Mouse (Mus musculus): Measurements from ENCODE around the gene Tle6. TPM values are rescaled to one million over a fixed set of nuclear protein-coding genes. Genes with fewer than 3 reads are reported as not detected.
"Not testable (repeated sequence)": the region's sequence is repeated elsewhere in the genome, so short reads cannot be mapped to it uniquely, and the experiment has no call there.

Gene Tle6
- polyA plus RNA-seq, 1 experiment from 2014 or later = 4.9 TPM

GRCm38 (mm10) chr10:81640825-81641224 is 40.0 kb upstream of the Tle6 start:
- H3K4me3 ChIP-seq; H3K27me3 ChIP-seq; H3K9me3 ChIP-seq; H3K36me3 ChIP-seq; H3K4me2 ChIP-seq; H3K9ac ChIP-seq; H3K27ac ChIP-seq (replicated peaks); ATAC-seq (ENCODE audit: low read depth): not testable (repeated sequence)
- peaks cover 33% of the 10 kb centered on the region for H3K4me1 ChIP-seq (replicated peaks)
- WGBS = 41% methylated on average over 4 of the region's 4 CpGs

- Histone ChIP-seq H3K9ac (0 out of 2 replicates have a peak overlapping the region, but pooled peaks have one; percentile 12), H3K36me3 (no peaks in the 10 kb centered on the region), H3K27me3 (no peaks in the 10 kb centered on the region; the same call in 1 of the 2 replicates), H3K9me3 (no peaks in the 10 kb centered on the region), H3K4me3 (no peak overlapping the region), H3K4me2 (no peak overlapping the region), H3K4me1 (replicated peaks) (peaks cover 34% of the 10 kb centered on the region), H3K27ac (replicated peaks) (no peak overlapping the region)
- WGBS = 71% methylated on average over 6 of the region's 6 CpGs
- no peak for ATAC-seq (ENCODE audit: low read depth)
Observed at GRCm38 (mm10) chr10:81638101-81638500, 37.2 kb upstream of the Tle6 start.

- H3K27ac ChIP-seq (replicated peaks) = no peak overlapping the region
- H3K9me3 ChIP-seq = no peaks in the 10 kb centered on the region
- 16% methylated on average over 8 of the region's 8 CpGs for WGBS
- H3K4me1 ChIP-seq (replicated peaks) = peaks cover 19% of the 10 kb centered on the region
- no peak overlapping the region for H3K4me3 ChIP-seq
- H3K36me3 ChIP-seq = no peaks in the 10 kb centered on the region
- H3K4me2 ChIP-seq = no peak overlapping the region
- peaks cover 9% of the 10 kb centered on the region; the same call in 1 of the 2 replicates for H3K27me3 ChIP-seq
- no peak for ATAC-seq (ENCODE audit: low read depth)
- H3K9ac ChIP-seq = no peak overlapping the region
Observed at GRCm38 (mm10) chr10:81636338-81636737, 35.5 kb upstream of the Tle6 start.

- Histone ChIP-seq H3K27me3 (peaks cover 11% of the 10 kb centered on the region; the same call in 1 of the 2 replicates), H3K4me3 (peak overlapping the region; percentile 39), H3K36me3 (no peaks in the 10 kb centered on the region), H3K9me3 (no peaks in the 10 kb centered on the region), H3K4me2 (peak overlapping the region; percentile 63), H3K27ac (replicated peaks) (peak overlapping the region; percentile 56), H3K9ac (peak overlapping the region; percentile 62), H3K4me1 (replicated peaks) (peaks cover 17% of the 10 kb centered on the region)
- WGBS = 2% methylated on average over 37 of the region's 37 CpGs
- peak; percentile 83 for ATAC-seq (ENCODE audit: low read depth)
Observed at GRCm38 (mm10) chr10:81633253-81634099, 32.6 kb upstream of the Tle6 start.

GRCm38 (mm10) chr10:81628390-81628789 is 27.5 kb upstream of the Tle6 start, which contains the start of gene Ankrd24:
Gene Ankrd24, plus strand, starts transcription at chr10:81628540.
- Histone ChIP-seq H3K4me1 (replicated peaks) (peaks cover 34% of the 10 kb centered on the region), H3K27ac (replicated peaks) (peak within 1 kb of the TSS; percentile 91), H3K4me3 (peak within 1 kb of the TSS; percentile 80), H3K9me3 (no peaks in the 10 kb centered on the region), H3K4me2 (peak within 1 kb of the TSS; percentile 89), H3K9ac (peak within 1 kb of the TSS; percentile 91), H3K27me3 (peaks cover 11% of the 10 kb centered on the region; the same call in 1 of the 2 replicates), H3K36me3 (peaks cover 26% of the 10 kb centered on the region)
- 0 out of 2 replicates have a peak, but pooled peaks have one; percentile 1 for ATAC-seq (ENCODE audit: low read depth)
- 83% methylated on average over 16 of the region's 16 CpGs for WGBS

DNA sequence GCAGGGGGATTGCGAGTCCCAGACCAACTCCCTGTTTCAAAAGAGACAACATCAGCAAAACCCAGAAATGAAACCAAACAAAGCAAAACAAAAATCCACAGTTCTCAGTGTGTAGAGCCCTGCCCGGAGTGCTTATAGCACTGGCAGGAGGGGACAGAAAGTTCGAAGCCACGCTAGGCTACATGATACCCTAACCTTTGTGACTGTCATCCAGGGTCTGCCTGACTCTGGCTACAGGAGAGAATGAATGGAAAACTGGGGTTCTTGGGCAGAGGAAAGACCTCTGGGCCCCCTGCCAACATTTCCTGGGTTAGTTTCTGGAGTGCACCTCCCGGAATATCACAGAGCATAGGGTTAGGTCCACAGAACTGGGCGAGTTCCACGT is 27.0 kb upstream of the Tle6 start:
- H3K27me3 ChIP-seq = peaks cover 11% of the 10 kb centered on the region; the same call in 1 of the 2 replicates
- no peaks in the 10 kb centered on the region for H3K9me3 ChIP-seq
- peak overlapping the region; percentile 91 for H3K9ac ChIP-seq
- H3K4me2 ChIP-seq = peak overlapping the region; percentile 89
- H3K4me3 ChIP-seq = peak overlapping the region; percentile 80
- H3K27ac ChIP-seq (replicated peaks) = peak overlapping the region; percentile 91
- peaks cover 29% of the 10 kb centered on the region for H3K4me1 ChIP-seq (replicated peaks)
- peak; percentile 37 for ATAC-seq (ENCODE audit: low read depth)
- 69% methylated on average over 7 of the region's 7 CpGs for WGBS
- H3K36me3 ChIP-seq = peaks cover 31% of the 10 kb centered on the region

DNA sequence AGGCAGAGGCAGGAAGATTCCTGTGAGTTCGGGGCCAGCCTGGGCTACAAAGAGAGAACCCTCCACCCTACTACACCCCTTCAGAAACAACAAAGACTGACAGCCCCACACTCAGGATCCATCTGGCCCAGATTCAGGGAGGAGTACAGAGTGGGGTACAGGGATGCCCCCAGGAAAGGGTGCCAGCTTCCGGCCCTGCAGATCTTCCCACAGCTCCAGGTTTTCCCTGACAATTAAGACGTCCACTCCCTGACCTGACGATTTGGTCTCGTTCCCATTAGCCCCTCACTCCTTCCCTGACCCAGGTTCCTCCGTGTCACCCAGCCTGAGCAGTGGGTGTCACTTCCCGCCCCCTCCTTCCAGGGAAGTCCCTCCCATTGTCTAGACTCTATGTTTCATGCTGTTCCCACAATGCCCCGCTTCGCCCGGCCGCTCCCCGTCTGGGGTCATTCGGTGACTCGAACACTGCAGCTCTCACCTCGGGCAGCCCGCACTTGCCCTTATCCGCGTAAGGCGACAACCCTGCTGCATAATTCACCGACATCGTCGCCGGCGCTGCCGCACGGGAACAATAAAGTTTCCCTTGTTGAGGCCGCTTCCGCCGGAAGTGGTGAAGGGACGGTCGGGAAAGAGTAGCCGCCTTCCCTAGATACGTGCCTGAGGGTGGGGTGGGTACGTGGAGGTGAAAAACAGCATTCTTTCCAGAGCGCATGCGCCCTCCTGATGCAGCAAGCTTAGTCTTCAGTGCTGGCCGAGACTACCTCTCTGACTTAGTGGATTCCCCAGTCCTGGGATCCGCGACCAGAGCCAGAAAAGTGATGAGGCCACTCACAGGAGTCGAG is 26.3 kb upstream of the Tle6 start, which contains the start of gene Sirt6:
Sirt6 (minus strand) TSS at position 804 of the 842 bp plus-strand sequence.
- H3K4me3 ChIP-seq = peak within 1 kb of the TSS; percentile 80

DNA sequence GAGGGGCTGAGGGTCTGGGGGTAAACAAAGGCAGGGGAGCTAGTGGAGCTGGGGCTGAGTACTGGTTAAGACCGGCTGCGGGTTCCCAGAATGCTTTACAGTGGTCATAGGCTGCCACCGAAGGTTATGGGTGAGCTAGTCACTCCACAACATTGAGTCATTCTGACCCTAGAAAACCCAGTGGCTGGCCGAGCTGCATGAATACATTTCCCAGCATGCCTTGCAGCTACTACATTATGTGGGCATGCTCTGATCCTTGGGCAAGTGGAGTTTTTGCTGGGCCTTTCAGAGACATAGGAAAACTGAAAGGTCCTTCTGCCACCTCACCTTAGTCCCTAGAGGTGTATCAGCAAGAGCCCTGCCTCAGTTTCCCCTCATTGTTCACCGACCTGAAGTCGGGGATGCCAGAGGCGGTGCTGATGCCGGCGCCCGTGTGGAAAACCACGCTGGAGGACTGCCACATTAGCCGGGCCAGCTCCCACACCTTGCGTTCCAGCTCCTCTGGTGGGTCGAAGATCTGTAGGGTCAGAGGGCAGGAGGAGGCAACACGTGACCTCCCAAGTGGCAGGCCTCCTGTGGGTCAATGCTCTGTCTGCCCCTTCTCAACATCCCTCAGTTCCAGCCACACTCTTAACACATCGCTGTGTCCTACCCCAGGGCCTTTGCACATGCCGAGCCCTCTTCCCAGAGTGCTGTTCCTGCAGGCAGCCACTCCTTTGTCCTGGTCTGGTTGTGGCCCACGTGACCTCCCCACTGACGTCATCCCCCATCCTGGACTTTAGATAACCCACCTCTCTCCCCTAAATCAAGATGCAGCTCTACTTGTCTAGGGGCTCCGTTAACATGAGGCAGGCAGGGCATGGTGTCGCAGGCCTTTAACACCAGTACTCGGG is 25.5 kb upstream of the Tle6 start:
- peak overlapping the region; percentile 91 for H3K27ac ChIP-seq (replicated peaks)
- no peaks in the 10 kb centered on the region for H3K9me3 ChIP-seq
- WGBS = 90% methylated on average over 22 of the region's 22 CpGs
- ATAC-seq (ENCODE audit: low read depth) = peak; percentile 21; the same call in 1 of the 2 replicates
- 0 out of 2 replicates have a peak, but pooled peaks cover 2% of the 10 kb centered on the region for H3K27me3 ChIP-seq
- peaks cover 44% of the 10 kb centered on the region for H3K36me3 ChIP-seq
- peak overlapping the region; percentile 89 for H3K4me2 ChIP-seq
- H3K9ac ChIP-seq = peak overlapping the region; percentile 91
- peaks cover 29% of the 10 kb centered on the region for H3K4me1 ChIP-seq (replicated peaks)
- H3K4me3 ChIP-seq = peak overlapping the region; percentile 80

More for the DNA sequence above, 26.3 kb upstream of the Tle6 start, which contains the start of gene Sirt6:
- H3K27ac ChIP-seq (replicated peaks) = peak within 1 kb of the TSS; percentile 91
- H3K4me2 ChIP-seq = peak within 1 kb of the TSS; percentile 89
- H3K9me3 ChIP-seq = no peaks in the 10 kb centered on the region
- peaks cover 4% of the 10 kb centered on the region; the same call in 1 of the 2 replicates for H3K27me3 ChIP-seq
- WGBS = 6% methylated on average over 40 of the region's 40 CpGs
- peaks cover 37% of the 10 kb centered on the region for H3K36me3 ChIP-seq
- peaks cover 29% of the 10 kb centered on the region for H3K4me1 ChIP-seq (replicated peaks)
- H3K9ac ChIP-seq = peak within 1 kb of the TSS; percentile 91
- ATAC-seq (ENCODE audit: low read depth) = peak; percentile 89

GRCm38 (mm10) chr10:81623441-81623840 is 22.6 kb upstream of the Tle6 start:
- Histone ChIP-seq H3K9me3 (no peaks in the 10 kb centered on the region), H3K4me2 (no peak overlapping the region), H3K27me3 (no peaks in the 10 kb centered on the region), H3K4me3 (no peak overlapping the region), H3K36me3 (peaks cover 55% of the 10 kb centered on the region), H3K27ac (replicated peaks) (no peak overlapping the region), H3K4me1 (replicated peaks) (peaks cover 26% of the 10 kb centered on the region), H3K9ac (no peak overlapping the region)
- ATAC-seq (ENCODE audit: low read depth) = no peak
- 69% methylated on average over 8 of the region's 8 CpGs for WGBS

DNA sequence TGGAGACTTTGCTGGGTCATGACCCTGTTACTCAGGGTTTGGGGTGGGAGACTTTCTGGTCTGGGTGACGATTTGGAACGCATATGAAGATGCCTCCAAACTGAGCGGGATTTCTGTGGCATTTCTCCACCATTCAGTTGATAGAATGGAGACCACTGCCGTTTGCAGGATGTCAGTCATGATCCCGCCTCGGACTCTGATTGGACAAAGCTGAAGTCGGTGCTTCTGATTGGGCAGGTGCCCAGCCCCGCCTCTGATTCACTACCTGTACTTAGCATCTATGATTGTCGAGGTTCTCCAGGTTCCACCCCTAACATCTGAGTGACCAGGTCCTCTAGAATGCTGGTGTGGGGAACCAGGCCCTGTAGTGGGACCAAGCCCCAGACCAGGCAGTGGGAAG is 19.9 kb upstream of the Tle6 start:
- no peaks in the 10 kb centered on the region for H3K27me3 ChIP-seq
- H3K9ac ChIP-seq = no peak overlapping the region
- no peak for ATAC-seq (ENCODE audit: low read depth)
- 60% methylated on average over 9 of the region's 9 CpGs for WGBS
- H3K36me3 ChIP-seq = peaks cover 53% of the 10 kb centered on the region
- no peak overlapping the region for H3K4me2 ChIP-seq
- no peaks in the 10 kb centered on the region for H3K9me3 ChIP-seq
- H3K4me3 ChIP-seq = no peak overlapping the region
- peaks cover 4% of the 10 kb centered on the region; the same call in 1 of the 2 replicates for H3K4me1 ChIP-seq (replicated peaks)
- H3K27ac ChIP-seq (replicated peaks) = no peak overlapping the region

- H3K4me1 ChIP-seq (replicated peaks) = no peaks in the 10 kb centered on the region
- ATAC-seq (ENCODE audit: low read depth) = no peak
- no peak overlapping the region for H3K4me2 ChIP-seq
- no peak overlapping the region for H3K9ac ChIP-seq
- no peak overlapping the region for H3K4me3 ChIP-seq
- 87% methylated on average over 5 of the region's 5 CpGs for WGBS
- H3K36me3 ChIP-seq = peaks cover 45% of the 10 kb centered on the region
- no peak overlapping the region for H3K27ac ChIP-seq (replicated peaks)
- no peaks in the 10 kb centered on the region for H3K9me3 ChIP-seq
- no peaks in the 10 kb centered on the region for H3K27me3 ChIP-seq
Observed at GRCm38 (mm10) chr10:81619976-81620375, 19.1 kb upstream of the Tle6 start.
